16 mouse cellular contexts compared by ENCODE assay signal in the genomic region with DNA sequence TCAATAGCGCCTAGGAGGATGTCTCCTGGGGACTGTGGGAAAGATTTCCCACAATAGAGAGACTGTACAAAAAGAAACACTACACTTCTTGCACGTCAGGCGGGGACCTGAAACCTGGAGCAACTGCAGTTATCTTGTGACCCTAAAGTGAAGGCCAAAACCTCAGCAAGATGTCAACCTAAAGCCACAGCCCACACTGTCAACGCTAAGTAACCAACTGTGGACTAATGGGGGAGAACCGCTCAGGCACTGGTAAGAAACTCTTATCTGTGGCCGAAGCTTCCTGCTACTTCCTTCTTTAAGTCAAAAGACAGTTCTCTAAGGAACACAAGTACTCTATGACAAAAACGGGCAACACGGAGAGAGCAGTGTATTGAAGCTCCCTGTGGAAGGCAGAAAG. TPM values are rescaled to one million over a fixed set of nuclear protein-coding genes. Genes with fewer than 3 reads are reported as not detected.
A peak's percentile ranks its signal among the peaks of the same experiment; 100 is the strongest.
DNase-seq lines count a peak whose midpoint lies in the region; ATAC-seq lines count a peak whose summit lies in the region.
"Had no signal": no experiment of that assay in that cellular context is flagged by ENCODE, and none has a peak within 500 bp of the region (broad histone marks: within the 10 kb centered on the region; RNA-seq: fewer than 3 reads in every experiment).

No protein-coding gene starts in this region.

- no peak overlapping the region for H3K4me3 ChIP-seq in heart, embryonic 14.5 days (ENCODE audit: control insufficient read depth in 1 of 2, insufficient read depth in 1 of 2, low read depth in 1 of 2, low read length in 2 of 2)
- no peak overlapping the region for H3K4me3 ChIP-seq in neural tube, embryonic 11.5 days (ENCODE audit: low read depth, low read length)
- no peak overlapping the region for H3K4me3 ChIP-seq in neural tube, embryonic 15.5 days (replicated peaks)
- H3K4me3 ChIP-seq in hindbrain, embryonic 12.5 days, result no peak overlapping the region
- H3K4me3 ChIP-seq: embryonic facial prominence, embryonic 12.5 days; forebrain, embryonic 10.5 days had no signal

- peaks cover 43 to 68% of the 10 kb centered on the region in 2 experiments for H3K4me1 ChIP-seq in heart, embryonic 14.5 days (ENCODE audit: control insufficient read depth in 2 of 2, insufficient read depth in 2 of 2, low read length in 2 of 2)
- no peaks in the 10 kb centered on the region for H3K4me1 ChIP-seq in neural tube, embryonic 11.5 days (ENCODE audit: control insufficient read depth, insufficient read depth, low read length)
- peaks cover 8% of the 10 kb centered on the region; the same call in 1 of the 2 replicates for H3K4me1 ChIP-seq in neural tube, embryonic 15.5 days
- H3K4me1 ChIP-seq in hindbrain, embryonic 12.5 days, result peaks cover 8% of the 10 kb centered on the region; the same call in 1 of the 2 replicates

- H3K27ac ChIP-seq in heart, embryonic 14.5 days (replicated peaks in 1 of 2; ENCODE audit: control insufficient read depth in 1 of 2, insufficient read depth in 1 of 2, low read depth in 2 of 2, low read length in 2 of 2), result peak overlapping the region in 1 of 2 experiments; percentile 96; a peak in 2 of 4 replicates
- H3K27ac ChIP-seq in neural tube, embryonic 11.5 days (ENCODE audit: low read depth, low read length), result 0 out of 2 replicates have a peak overlapping the region, but pooled peaks have one; percentile 14
- H3K27ac ChIP-seq in neural tube, embryonic 15.5 days (replicated peaks), result no peak overlapping the region
- no peak overlapping the region for H3K27ac ChIP-seq in hindbrain, embryonic 12.5 days
- H3K27ac ChIP-seq: embryonic facial prominence, embryonic 12.5 days; forebrain, embryonic 10.5 days had no signal

- no peak for ATAC-seq in heart, embryonic 14.5 days (ENCODE audit: insufficient number of reproducible peaks, insufficient read depth, low FRiP score, low read depth)
- no peak for ATAC-seq in neural tube, embryonic 11.5 days (ENCODE audit: insufficient read depth, low FRiP score, low TSS enrichment)
- ATAC-seq in neural tube, embryonic 15.5 days (ENCODE audit: low FRiP score), result no peak
- peak; percentile 37 for ATAC-seq in monocyte, adult 5-6 weeks (replicated peaks; ENCODE audit: insufficient number of reproducible peaks, low FRiP score, low TSS enrichment, poor library complexity, severe bottlenecking)
- ATAC-seq in hindbrain, embryonic 12.5 days (ENCODE audit: low FRiP score), result no peak
- ATAC-seq: hindbrain, postnatal 0 days had no signal

- DNase-seq in heart, adult 18-20 months, result no peak
- no peak for DNase-seq in neural tube, embryonic 11.5 days (ENCODE audit: low spot score)
- peak; percentile 21 for DNase-seq in induced T-regulatory cell, adult 2 months (ENCODE audit: low read depth)
- no peak for DNase-seq in cerebellum, adult 9-11 months
- DNase-seq: cerebellum, postnatal 10 days; kidney, postnatal 25 days; lung, postnatal 14 days had no signal

- no peaks in the 10 kb centered on the region for H3K27me3 ChIP-seq in heart, embryonic 14.5 days (ENCODE audit: control insufficient read depth, insufficient read depth, low read length)
- H3K27me3 ChIP-seq in neural tube, embryonic 11.5 days (ENCODE audit: control insufficient read depth, insufficient read depth, low read length), result no peaks in the 10 kb centered on the region
- no peaks in the 10 kb centered on the region for H3K27me3 ChIP-seq in neural tube, embryonic 15.5 days (replicated peaks)
- H3K27me3 ChIP-seq in hindbrain, embryonic 12.5 days, result no peaks in the 10 kb centered on the region
- H3K27me3 ChIP-seq: embryonic facial prominence, embryonic 12.5 days had no signal

- H3K36me3 ChIP-seq in heart, embryonic 14.5 days (ENCODE audit: control insufficient read depth, insufficient read depth, low read length), result peaks cover 42% of the 10 kb centered on the region
- peaks cover 14% of the 10 kb centered on the region for H3K36me3 ChIP-seq in neural tube, embryonic 11.5 days (ENCODE audit: control insufficient read depth, insufficient read depth, low read length)
- H3K36me3 ChIP-seq in neural tube, embryonic 15.5 days, result peaks cover 41% of the 10 kb centered on the region
- H3K36me3 ChIP-seq in hindbrain, embryonic 12.5 days, result peaks cover 63% of the 10 kb centered on the region

- H3K9me3 ChIP-seq in heart, embryonic 14.5 days (ENCODE audit: control insufficient read depth, low read length), result no peaks in the 10 kb centered on the region
- no peaks in the 10 kb centered on the region for H3K9me3 ChIP-seq in neural tube, embryonic 11.5 days (ENCODE audit: control insufficient read depth, low read length)
- H3K9me3 ChIP-seq in neural tube, embryonic 15.5 days (replicated peaks), result no peaks in the 10 kb centered on the region
- no peaks in the 10 kb centered on the region for H3K9me3 ChIP-seq in hindbrain, embryonic 12.5 days (replicated peaks)
- H3K9me3 ChIP-seq: embryonic facial prominence, embryonic 12.5 days; forebrain, embryonic 10.5 days had no signal

- H3K9ac ChIP-seq in heart, embryonic 14.5 days (ENCODE audit: low read length), result peak overlapping the region; percentile 45; the same call in 1 of the 2 replicates
- no peak overlapping the region for H3K9ac ChIP-seq in neural tube, embryonic 11.5 days (ENCODE audit: low read length)
- no peak overlapping the region for H3K9ac ChIP-seq in neural tube, embryonic 15.5 days (replicated peaks)
- H3K9ac ChIP-seq in hindbrain, embryonic 12.5 days, result no peak overlapping the region
- H3K9ac ChIP-seq: embryonic facial prominence, embryonic 12.5 days had no signal

- 47% methylated on average over 8 of the region's 8 CpGs for WGBS in heart, embryonic 14.5 days
- WGBS in neural tube, embryonic 11.5 days, result 84% methylated on average over 8 of the region's 8 CpGs
- WGBS in neural tube, embryonic 15.5 days, result 83% methylated on average over 8 of the region's 8 CpGs
- 78% methylated on average over 8 of the region's 8 CpGs for WGBS in hindbrain, embryonic 12.5 days

- peak overlapping the region; percentile 51; the same call in 1 of the 2 replicates for H3K4me2 ChIP-seq in heart, embryonic 14.5 days (ENCODE audit: low read length)
- no peak overlapping the region for H3K4me2 ChIP-seq in neural tube, embryonic 11.5 days (ENCODE audit: low read depth)
- no peak overlapping the region for H3K4me2 ChIP-seq in neural tube, embryonic 15.5 days
- no peak overlapping the region for H3K4me2 ChIP-seq in hindbrain, embryonic 12.5 days (replicated peaks)
- H3K4me2 ChIP-seq: embryonic facial prominence, embryonic 12.5 days had no signal

RNA-seq across cellular contexts. Expression of gene AI413582, which starts 22.7 kb away (rescaled TPM):
- polyA plus RNA-seq in heart, embryonic 14.5 days (2014; fragmentation: Nextera tagmentation; extraction: Ambion mirVana), result 18.5 and 24.2 TPM in 2 replicates
- 10 to 100 TPM in 1 of 2 experiments, 1 to 10 TPM in 1; 9.3 to 10.6 TPM for total RNA-seq in heart, adult 18-20 months (2021)
- polyA plus RNA-seq in neural tube, embryonic 11.5 days (2014; fragmentation: Nextera tagmentation; extraction: Ambion mirVana), result 19.3 and 24.4 TPM in 2 replicates
- polyA plus RNA-seq in neural tube, embryonic 15.5 days (2015; fragmentation: Nextera tagmentation; extraction: Ambion mirVana), result 70.8 and 74.9 TPM in 2 replicates
- 34.3 to 57.5 TPM (median 37.8 TPM) in 3 replicates for total RNA-seq in monocyte, adult 5-6 weeks (2017)
- 19.8 and 21.9 TPM in 2 replicates for polyA plus RNA-seq in hindbrain, embryonic 12.5 days (2016; fragmentation: Nextera tagmentation; extraction: Ambion mirVana)

RNA-seq across cellular contexts. Expression of gene Hmga1, which starts 31.9 kb away (rescaled TPM):
- polyA plus RNA-seq in heart, embryonic 14.5 days (2014; fragmentation: Nextera tagmentation; extraction: Ambion mirVana), result 113 and 126 TPM in 2 replicates
- 10 to 100 TPM; 47.3 to 52.7 TPM for total RNA-seq in heart, adult 18-20 months (2021)
- 425 and 456 TPM in 2 replicates for polyA plus RNA-seq in neural tube, embryonic 11.5 days (2014; fragmentation: Nextera tagmentation; extraction: Ambion mirVana)
- polyA plus RNA-seq in neural tube, embryonic 15.5 days (2015; fragmentation: Nextera tagmentation; extraction: Ambion mirVana), result 129 and 207 TPM in 2 replicates
- total RNA-seq in monocyte, adult 5-6 weeks (2017), result 41.0 to 54.9 TPM (median 45.7 TPM) in 3 replicates
- 161 and 162 TPM in 2 replicates for polyA plus RNA-seq in hindbrain, embryonic 12.5 days (2016; fragmentation: Nextera tagmentation; extraction: Ambion mirVana)

RNA-seq across cellular contexts. Expression of gene Nudt3, which starts 35.1 kb away (rescaled TPM):
- polyA plus RNA-seq in heart, embryonic 14.5 days (2014; fragmentation: Nextera tagmentation; extraction: Ambion mirVana), result 52.9 and 67.0 TPM in 2 replicates
- 100 to 1,000 TPM; 323 to 334 TPM for total RNA-seq in heart, adult 18-20 months (2021)
- polyA plus RNA-seq in neural tube, embryonic 11.5 days (2014; fragmentation: Nextera tagmentation; extraction: Ambion mirVana), result 41.8 and 49.3 TPM in 2 replicates
- 229 and 253 TPM in 2 replicates for polyA plus RNA-seq in neural tube, embryonic 15.5 days (2015; fragmentation: Nextera tagmentation; extraction: Ambion mirVana)
- total RNA-seq in monocyte, adult 5-6 weeks (2017), result 74.6 to 166 TPM (median 113 TPM) in 3 replicates
- polyA plus RNA-seq in hindbrain, embryonic 12.5 days (2016; fragmentation: Nextera tagmentation; extraction: Ambion mirVana), result 199 and 204 TPM in 2 replicates

RNA-seq across cellular contexts. Expression of gene RPS10-NUDT3, which starts 46.8 kb away (rescaled TPM):
- polyA plus RNA-seq in heart, embryonic 14.5 days (2014; fragmentation: Nextera tagmentation; extraction: Ambion mirVana), result not detected in 2 replicates
- total RNA-seq in heart, adult 18-20 months (2021), result under 1 TPM in 1 of 2 experiments, not detected in 1; 0.84 TPM
- polyA plus RNA-seq in neural tube, embryonic 11.5 days (2014; fragmentation: Nextera tagmentation; extraction: Ambion mirVana), result not detected in 2 replicates
- polyA plus RNA-seq in neural tube, embryonic 15.5 days (2015; fragmentation: Nextera tagmentation; extraction: Ambion mirVana), result not detected in 2 replicates
- not detected in 3 replicates for total RNA-seq in monocyte, adult 5-6 weeks (2017)
- not detected in 2 replicates for polyA plus RNA-seq in hindbrain, embryonic 12.5 days (2016; fragmentation: Nextera tagmentation; extraction: Ambion mirVana)
- total RNA-seq: adrenal gland, adult 18-20 months; hindbrain, postnatal 0 days had no signal
- polyA plus RNA-seq: embryonic facial prominence, embryonic 12.5 days; forebrain, embryonic 10.5 days; hindbrain, postnatal 0 days; testis, adult 2 months had no signal

RNA-seq across cellular contexts. Expression of gene Rps10, which starts 48.2 kb away (rescaled TPM):
- 624 and 715 TPM in 2 replicates for polyA plus RNA-seq in heart, embryonic 14.5 days (2014; fragmentation: Nextera tagmentation; extraction: Ambion mirVana)
- 100 to 1,000 TPM; 527 to 608 TPM for total RNA-seq in heart, adult 18-20 months (2021)
- polyA plus RNA-seq in neural tube, embryonic 11.5 days (2014; fragmentation: Nextera tagmentation; extraction: Ambion mirVana), result 695 and 722 TPM in 2 replicates
- 483 and 558 TPM in 2 replicates for polyA plus RNA-seq in neural tube, embryonic 15.5 days (2015; fragmentation: Nextera tagmentation; extraction: Ambion mirVana)
- 1,083 to 1,310 TPM (median 1,165 TPM) in 3 replicates for total RNA-seq in monocyte, adult 5-6 weeks (2017)
- polyA plus RNA-seq in hindbrain, embryonic 12.5 days (2016; fragmentation: Nextera tagmentation; extraction: Ambion mirVana), result 618 and 712 TPM in 2 replicates
